Mouse (Mus musculus) ES-Bruce4 (cell line): ENCODE data around the gene F7. TPM values are rescaled to one million over a fixed set of nuclear protein-coding genes. Genes with fewer than 3 reads are reported as not detected.
"Not testable (repeated sequence)": the region's sequence is repeated elsewhere in the genome, so short reads cannot be mapped to it uniquely, and the experiment has no call there.

Source experiments
- H3K27ac ChIP-seq: 2 replicates; pipeline ENCODE4 v1.5.1; 2012; ENCODE audit warnings: low read length, inconsistent platforms; ENCODE audit not compliant: insufficient read depth
- H3K27me3 ChIP-seq: 2 replicates; pipeline ENCODE4 v1.6.1; 2012; ENCODE audit warnings: mild to moderate bottlenecking, low read length, inconsistent platforms; ENCODE audit not compliant: control insufficient read depth, poor library complexity, insufficient read depth, severe bottlenecking
- H3K36me3 ChIP-seq: 2 replicates; pipeline ENCODE4 v1.6.1; 2012; ENCODE audit warnings: inconsistent platforms, mild to moderate bottlenecking, low read length, moderate library complexity; ENCODE audit not compliant: control insufficient read depth, poor library complexity, insufficient read depth, severe bottlenecking
- H3K4me1 ChIP-seq: one replicate; pipeline ENCODE4 v1.8.1; 2011; ENCODE audit warnings: low read length; ENCODE audit not compliant: control insufficient read depth, insufficient read depth
- H3K4me3 ChIP-seq: 2 replicates; pipeline ENCODE4 v1.5.1; 2011; ENCODE audit warnings: low read depth, mild to moderate bottlenecking, low read length
- H3K9ac ChIP-seq: 2 replicates; pipeline ENCODE4 v1.6.1; 2012; ENCODE audit warnings: low read depth, mild to moderate bottlenecking, inconsistent platforms; ENCODE audit not compliant: poor library complexity, severe bottlenecking
- H3K9me3 ChIP-seq: replicated peaks from 2 replicates; pipeline ENCODE4 v1.6.1; 2012; ENCODE audit warnings: mild to moderate bottlenecking, low read length, inconsistent platforms; ENCODE audit not compliant: control insufficient read depth, poor library complexity, insufficient read depth, severe bottlenecking
- CTCF ChIP-seq: IDR thresholded peaks from one replicate; pipeline ENCODE4 v1.8.1; 2011; ENCODE audit warnings: low read depth, low read length
- EP300 ChIP-seq: IDR thresholded peaks from 2 replicates; pipeline ENCODE4 v1.6.1; 2011; ENCODE audit warnings: low read depth, low read length; ENCODE audit not compliant: insufficient read depth
- POLR2A ChIP-seq: IDR thresholded peaks from one replicate; pipeline ENCODE4 v1.8.1; 2011; ENCODE audit warnings: low read length; ENCODE audit not compliant: insufficient read depth
- polyA plus RNA-seq: library from polyadenylated mRNA; stranded (reverse); fragments of >200 nt; gene quantifications from 2 replicates; pipeline ENCODE4 v1.2.4, GENCODE M21; 2011; ENCODE audit warnings: low read depth; ENCODE audit not compliant: missing spikeins, insufficient read depth, insufficient read length

The F7 gene
- polyA plus RNA-seq, 1 experiment = not detected

- Histone ChIP-seq H3K27ac (no peak overlapping the region), H3K27me3 (no peaks in the 10 kb centered on the region), H3K36me3 (no peaks in the 10 kb centered on the region), H3K4me3 (no peak overlapping the region), H3K9ac (no peak overlapping the region), H3K9me3 (no peaks in the 10 kb centered on the region), H3K4me1 (no peaks in the 10 kb centered on the region)
- TF ChIP-seq CTCF (no peak), EP300 (no peak), POLR2A (no peak)
Observed at GRCm38 (mm10) chr8:13057351-13057750, 31.5 kb downstream of the F7 start.

GRCm38 (mm10) chr8:13060441-13061150 is 34.8 kb downstream of the F7 start, which contains the start of gene Proz:
Proz (plus strand) TSS chr8:13060914.
- Histone ChIP-seq H3K4me3 (no peak within 1 kb of the TSS), H3K9ac (no peak within 1 kb of the TSS), H3K4me1 (no peaks in the 10 kb centered on the region), H3K36me3 (no peaks in the 10 kb centered on the region), H3K9me3 (no peaks in the 10 kb centered on the region), H3K27me3 (no peaks in the 10 kb centered on the region), H3K27ac (no peak within 1 kb of the TSS)
- TF ChIP-seq CTCF (no peak), POLR2A (no peak), EP300 (no peak)

DNA sequence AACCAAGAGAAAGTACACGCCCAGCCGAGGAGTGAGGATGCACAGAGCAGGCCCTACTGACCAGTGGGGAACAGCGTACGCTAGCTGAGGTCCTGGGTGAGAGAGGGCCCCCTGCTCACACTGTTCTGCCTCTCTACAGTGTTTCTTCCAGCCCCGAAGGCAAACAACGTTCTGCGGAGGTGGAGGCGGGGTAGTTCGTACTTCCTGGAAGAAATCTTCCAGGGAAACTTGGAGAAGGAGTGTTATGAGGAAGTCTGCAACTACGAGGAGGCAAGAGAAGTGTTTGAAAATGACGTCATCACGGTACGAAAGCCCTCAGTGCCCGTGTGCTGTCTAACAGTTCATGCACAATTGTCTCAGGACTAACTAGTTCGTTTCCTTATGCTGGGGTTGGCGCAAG is 37.3 kb downstream of the F7 start:
- Histone ChIP-seq H3K9me3 (no peaks in the 10 kb centered on the region), H3K4me3 (no peak overlapping the region), H3K36me3 (no peaks in the 10 kb centered on the region), H3K9ac (no peak overlapping the region), H3K27me3 (no peaks in the 10 kb centered on the region), H3K27ac (no peak overlapping the region), H3K4me1 (peaks cover 2% of the 10 kb centered on the region)
- no peak for TF ChIP-seq CTCF

DNA sequence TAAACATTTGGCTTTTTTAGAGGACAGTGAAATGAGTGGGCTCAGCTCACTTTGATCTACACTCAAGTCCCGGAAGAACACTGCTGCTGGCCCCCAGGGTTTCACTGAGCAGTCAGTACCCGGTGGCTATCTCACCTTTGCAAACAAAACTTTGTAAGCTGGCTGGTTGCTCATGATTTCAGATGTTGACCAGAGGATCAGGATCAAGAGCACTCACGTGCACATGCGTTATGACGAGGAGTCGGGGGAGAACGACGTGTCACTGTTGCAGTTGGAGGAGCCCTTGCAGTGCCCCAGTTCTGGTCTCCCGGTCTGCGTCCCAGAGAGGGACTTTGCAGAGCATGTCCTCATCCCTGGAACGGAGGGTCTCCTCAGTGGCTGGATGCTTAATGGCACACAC is 47.4 kb downstream of the F7 start:
- H3K9ac ChIP-seq = no peak overlapping the region
- H3K27ac ChIP-seq = no peak overlapping the region
- no peaks in the 10 kb centered on the region for H3K27me3 ChIP-seq
- H3K4me3 ChIP-seq = no peak overlapping the region
- H3K9me3 ChIP-seq = no peaks in the 10 kb centered on the region
- peaks cover under 1% of the 10 kb centered on the region for H3K4me1 ChIP-seq
- TF ChIP-seq EP300 (no peak), POLR2A (no peak), CTCF (no peak)
- peaks cover 28% of the 10 kb centered on the region for H3K36me3 ChIP-seq

GRCm38 (mm10) chr8:13075044-13075443 is 49.2 kb downstream of the F7 start:
- no peaks in the 10 kb centered on the region for H3K9me3 ChIP-seq
- TF ChIP-seq CTCF = no peak
- no peak for TF ChIP-seq POLR2A
- no peak for TF ChIP-seq EP300
- no peaks in the 10 kb centered on the region for H3K27me3 ChIP-seq
- no peak overlapping the region for H3K4me3 ChIP-seq
- no peak overlapping the region for H3K9ac ChIP-seq
- H3K27ac ChIP-seq = no peak overlapping the region
- H3K4me1 ChIP-seq = no peaks in the 10 kb centered on the region
- peaks cover 43% of the 10 kb centered on the region for H3K36me3 ChIP-seq

DNA sequence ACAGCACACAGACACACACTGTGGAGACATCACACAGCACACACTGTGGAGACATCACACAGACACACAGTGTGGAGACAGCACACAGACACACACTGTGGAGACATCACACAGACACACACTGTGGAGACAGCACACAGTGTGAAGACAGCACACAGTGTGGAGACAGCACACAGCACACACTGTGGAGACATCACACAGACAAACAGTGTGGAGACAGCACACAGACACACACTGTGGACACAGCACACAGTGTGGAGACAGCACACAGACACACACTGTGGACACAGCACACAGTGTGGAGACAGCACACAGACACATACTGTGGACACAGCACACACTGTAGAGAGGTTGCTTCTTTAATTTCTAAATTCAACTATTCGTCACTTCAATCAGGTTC is 49.7 kb downstream of the F7 start:
- not testable (repeated sequence) for H3K27ac ChIP-seq, H3K9ac ChIP-seq
- H3K36me3 ChIP-seq = peaks cover 48% of the 10 kb centered on the region

More for the DNA sequence above, 49.7 kb downstream of the F7 start:
- not testable (repeated sequence) for H3K4me3 ChIP-seq, H3K9me3 ChIP-seq, H3K4me1 ChIP-seq, H3K27me3 ChIP-seq
